In genomic region chr7:139721196-139721595, GRCm38 (mm10) we compare ENCODE assay signal across 23 mouse cellular contexts. TPM values are rescaled to one million over a fixed set of nuclear protein-coding genes. Genes with fewer than 3 reads are reported as not detected.
A peak's percentile ranks its signal among the peaks of the same experiment; 100 is the strongest.
DNase-seq lines count a peak whose midpoint lies in the region; ATAC-seq lines count a peak whose summit lies in the region.
"Had no signal": no experiment of that assay in that cellular context is flagged by ENCODE, and none has a peak within 500 bp of the region (broad histone marks: within the 10 kb centered on the region; RNA-seq: fewer than 3 reads in every experiment).

No protein-coding gene starts in this region.

- no peak for ATAC-seq in intestine, embryonic 14.5 days (replicated peaks; ENCODE audit: low FRiP score, low TSS enrichment, low read depth)
- no peak for ATAC-seq in intestine, embryonic 16.5 days
- ATAC-seq in midbrain, embryonic 13.5 days: 0 out of 2 replicates have a peak, but pooled peaks have one; percentile 30
- ATAC-seq in midbrain, embryonic 14.5 days (ENCODE audit: low FRiP score, low TSS enrichment): no peak
- ATAC-seq: activated CD4-positive, CD25-positive, alpha-beta regulatory T cell, adult 4 months; CD4-positive, CD25-positive, alpha-beta regulatory T cell, adult 4 months; Patski had no signal

- no peak overlapping the region for H3K4me3 ChIP-seq in intestine, embryonic 14.5 days (ENCODE audit: low read depth, low read length)
- H3K4me3 ChIP-seq in intestine, embryonic 16.5 days (ENCODE audit: low read length): no peak overlapping the region
- no peak overlapping the region for H3K4me3 ChIP-seq in midbrain, embryonic 13.5 days (replicated peaks)
- H3K4me3 ChIP-seq in midbrain, embryonic 14.5 days (replicated peaks; ENCODE audit: low read depth, low read length): no peak overlapping the region
- no peak overlapping the region for H3K4me3 ChIP-seq in hindbrain, embryonic 10.5 days

- H3K4me2 ChIP-seq in intestine, embryonic 14.5 days (ENCODE audit: low read length): no peak overlapping the region
- no peak overlapping the region for H3K4me2 ChIP-seq in intestine, embryonic 16.5 days (ENCODE audit: low read depth, low read length)
- H3K4me2 ChIP-seq in midbrain, embryonic 13.5 days (replicated peaks): no peak overlapping the region
- no peak overlapping the region for H3K4me2 ChIP-seq in midbrain, embryonic 14.5 days (ENCODE audit: low read length)

- H3K9ac ChIP-seq in intestine, embryonic 14.5 days (ENCODE audit: low read length): no peak overlapping the region
- H3K9ac ChIP-seq in intestine, embryonic 16.5 days (ENCODE audit: low read depth, low read length): no peak overlapping the region
- no peak overlapping the region for H3K9ac ChIP-seq in midbrain, embryonic 13.5 days (replicated peaks)
- no peak overlapping the region for H3K9ac ChIP-seq in midbrain, embryonic 14.5 days (replicated peaks; ENCODE audit: low read length)

- H3K27me3 ChIP-seq in intestine, embryonic 14.5 days (replicated peaks; ENCODE audit: control insufficient read depth, insufficient read depth, low read length): no peaks in the 10 kb centered on the region
- no peaks in the 10 kb centered on the region for H3K27me3 ChIP-seq in intestine, embryonic 16.5 days (replicated peaks; ENCODE audit: control insufficient read depth, insufficient read depth, low read length)
- no peaks in the 10 kb centered on the region for H3K27me3 ChIP-seq in midbrain, embryonic 13.5 days
- H3K27me3 ChIP-seq in midbrain, embryonic 14.5 days (ENCODE audit: control insufficient read depth, insufficient read depth, low read length): no peaks in the 10 kb centered on the region
- H3K27me3 ChIP-seq in hindbrain, embryonic 10.5 days (ENCODE audit: insufficient read depth, poor library complexity, severe bottlenecking): 0 out of 2 replicates have a peak, but pooled peaks cover 4% of the 10 kb centered on the region
- H3K27me3 ChIP-seq: CH12.LX, Patski had no signal

- DNase-seq in heart, adult 11 months: peak; percentile 66
- no peak for DNase-seq in heart, adult 9 months (ENCODE audit: low spot score in 2 of 2)
- DNase-seq in intestine, embryonic 14.5 days (ENCODE audit: low spot score): peak; percentile 12
- DNase-seq in midbrain, embryonic 14.5 days: no peak
- DNase-seq in R1 (ENCODE audit: low read depth, low spot score): peak; percentile 67
- DNase-seq in hindbrain, embryonic 10.5 days (ENCODE audit: low spot score): no peak
- DNase-seq: adrenal gland, adult 2 months; adrenal gland, adult 8-10 months; adrenal gland, postnatal 10 days; adrenal gland, postnatal 14 days; adrenal gland, postnatal 25 days; adrenal gland, postnatal 36 days; B cell, adult 2 months; cerebellum, adult 11 months; cerebellum, adult 11-12 months; cerebellum, adult 18-20 months had no signal

- H3K36me3 ChIP-seq in intestine, embryonic 14.5 days (ENCODE audit: control insufficient read depth, insufficient read depth, low read length): no peaks in the 10 kb centered on the region
- H3K36me3 ChIP-seq in intestine, embryonic 16.5 days (ENCODE audit: control insufficient read depth, insufficient read depth, low read length): no peaks in the 10 kb centered on the region
- H3K36me3 ChIP-seq in midbrain, embryonic 13.5 days: no peaks in the 10 kb centered on the region
- H3K36me3 ChIP-seq in midbrain, embryonic 14.5 days (ENCODE audit: control insufficient read depth, insufficient read depth, low read length): no peaks in the 10 kb centered on the region
- no peaks in the 10 kb centered on the region for H3K36me3 ChIP-seq in hindbrain, embryonic 10.5 days
- H3K36me3 ChIP-seq: G1E had no signal

- H3K9me3 ChIP-seq in intestine, embryonic 14.5 days (ENCODE audit: control insufficient read depth, low read length): no peaks in the 10 kb centered on the region
- H3K9me3 ChIP-seq in intestine, embryonic 16.5 days (ENCODE audit: control insufficient read depth, low read length): no peaks in the 10 kb centered on the region
- no peaks in the 10 kb centered on the region for H3K9me3 ChIP-seq in midbrain, embryonic 13.5 days
- no peaks in the 10 kb centered on the region for H3K9me3 ChIP-seq in midbrain, embryonic 14.5 days (ENCODE audit: control insufficient read depth, low read length)
- H3K9me3 ChIP-seq in hindbrain, embryonic 10.5 days: no peaks in the 10 kb centered on the region

- H3K27ac ChIP-seq in intestine, embryonic 14.5 days (ENCODE audit: low read depth): no peak overlapping the region
- no peak overlapping the region for H3K27ac ChIP-seq in intestine, embryonic 16.5 days (ENCODE audit: low read length)
- H3K27ac ChIP-seq in midbrain, embryonic 13.5 days: no peak overlapping the region
- H3K27ac ChIP-seq in midbrain, embryonic 14.5 days (replicated peaks; ENCODE audit: low read depth, low read length): no peak overlapping the region
- H3K27ac ChIP-seq in hindbrain, embryonic 10.5 days: no peak overlapping the region

- no peaks in the 10 kb centered on the region for H3K4me1 ChIP-seq in intestine, embryonic 14.5 days (replicated peaks; ENCODE audit: control insufficient read depth, insufficient read depth, low read length)
- no peaks in the 10 kb centered on the region for H3K4me1 ChIP-seq in intestine, embryonic 16.5 days (ENCODE audit: control insufficient read depth, insufficient read depth, low read length)
- H3K4me1 ChIP-seq in midbrain, embryonic 13.5 days (replicated peaks): no peaks in the 10 kb centered on the region
- no peaks in the 10 kb centered on the region for H3K4me1 ChIP-seq in midbrain, embryonic 14.5 days (ENCODE audit: control insufficient read depth, insufficient read depth, low read length)
- no peaks in the 10 kb centered on the region for H3K4me1 ChIP-seq in hindbrain, embryonic 10.5 days (replicated peaks)

- 91% methylated on average over 2 of the region's 2 CpGs for WGBS in intestine, embryonic 14.5 days
- WGBS in intestine, embryonic 16.5 days: 92% methylated on average over 2 of the region's 2 CpGs
- 91% methylated on average over 2 of the region's 2 CpGs for WGBS in midbrain, embryonic 13.5 days
- 92% methylated on average over 2 of the region's 2 CpGs for WGBS in midbrain, embryonic 14.5 days
- 92% methylated on average over 2 of the region's 2 CpGs for WGBS in hindbrain, embryonic 10.5 days

RNA-seq across cellular contexts. Expression of gene Cfap46, which starts 37.6 kb away (rescaled TPM):
- polyA plus RNA-seq in intestine, embryonic 14.5 days (2014; fragmentation: Nextera tagmentation; extraction: Ambion mirVana): 0.14 and 0.17 TPM in 2 replicates
- polyA plus RNA-seq in intestine, embryonic 16.5 days (2015; fragmentation: Nextera tagmentation; extraction: Ambion mirVana): 0.13 and 0.23 TPM in 2 replicates
- 1.1 and 1.6 TPM in 2 replicates for polyA plus RNA-seq in midbrain, embryonic 13.5 days (2015; fragmentation: Nextera tagmentation; extraction: Ambion mirVana)
- 2.3 and 2.5 TPM in 2 replicates for polyA plus RNA-seq in midbrain, embryonic 14.5 days (2014; fragmentation: Nextera tagmentation; extraction: Ambion mirVana)
- 0.62 and 1.5 TPM in 2 replicates for polyA plus RNA-seq in hindbrain, embryonic 10.5 days (2016; fragmentation: Nextera tagmentation; extraction: Ambion mirVana)
- polyA plus RNA-seq: activated CD4-positive, CD25-positive, alpha-beta regulatory T cell, adult 4 months; CD4-positive, CD25-positive, alpha-beta regulatory T cell, adult 4 months; G1E had no signal

Comparison
In these comparisons a context has a peak if more than half of its experiments do, and no peak if none do; other contexts are left out.
1. DNase-seq: peak in heart, adult 11 months (single experiment), intestine, embryonic 14.5 days (single experiment) and R1 (single experiment); none in heart, adult 9 months (0 of 2), midbrain, embryonic 14.5 days (single experiment) and hindbrain, embryonic 10.5 days (single experiment).